Mouse (Mus musculus) adrenal gland, adult 10 weeks (tissue): Measurements from ENCODE around the gene Mark2. TPM values are rescaled to one million over a fixed set of nuclear protein-coding genes. Genes with fewer than 3 reads are reported as not detected.

Experiments used
- polyA plus RNA-seq: library from polyadenylated mRNA; stranded (reverse); fragments of 350-450 nt; fragmentation: Illumina TruSeq; extraction: RNeasy Lipid Tissue Mini Kit (QIAGEN cat#74804); gene quantifications from one replicate; pipeline ENCODE4 v1.2.3, GENCODE M21; 2014; ENCODE audit warnings: low read depth, low replicate concordance

Gene Mark2
- 28.2 TPM for polyA plus RNA-seq

GRCm38 (mm10) chr19:7341512-7342397 lies at the start of gene Mark2:
TSS of gene Mark2 (minus strand) at chr19:7341860.

GRCm38 (mm10) chr19:7382903-7383865 lies 41.5 kb upstream of the Mark2 start, which contains the start of gene Spindoc:
TSS of gene Spindoc (minus strand) at chr19:7382994.

GRCm38 (mm10) chr19:7267091-7267741 lies 74.4 kb downstream of the Mark2 start, which contains the start of gene Rcor2:
TSS of gene Rcor2 (plus strand) at chr19:7267325.

GRCm38 (mm10) chr19:7240782-7241690 lies 100.6 kb downstream of the Mark2 start, which contains the start of gene Naa40:
TSS of gene Naa40 (minus strand) at chr19:7241183.

Other genes starting within 250 kb of the Mark2 start
- 0.35 TPM for gene Flrt1, start 236.1 kb downstream of the Mark2 start, polyA plus RNA-seq
- gene Otub1, start 135.5 kb downstream of the Mark2 start, polyA plus RNA-seq, result 24.6 TPM
- gene Cox8a, start 124.2 kb downstream of the Mark2 start, polyA plus RNA-seq, result 87.4 TPM
- 9.3 TPM for gene Naa40, start 100.7 kb downstream of the Mark2 start, polyA plus RNA-seq
- gene Rcor2, start 74.5 kb downstream of the Mark2 start, polyA plus RNA-seq, result not detected
- 0.70 TPM for gene Spindoc, start 41.1 kb upstream of the Mark2 start, polyA plus RNA-seq
- gene 2700081O15Rik, start 75.8 kb upstream of the Mark2 start, polyA plus RNA-seq, result 10.9 TPM
- 407 TPM for gene Rtn3, start 141.4 kb upstream of the Mark2 start, polyA plus RNA-seq
- gene Atl3, start 152.2 kb upstream of the Mark2 start, polyA plus RNA-seq, result 299 TPM
- gene Pla2g16, start 215.6 kb upstream of the Mark2 start, polyA plus RNA-seq, result 23.6 TPM